Mouse (Mus musculus): Measurements from ENCODE around the gene G0s2. TPM values are rescaled to one million over a fixed set of nuclear protein-coding genes. Genes with fewer than 3 reads are reported as not detected.

G0s2 gene
- polyA plus RNA-seq, 1 experiment from 2014 or later, result 7.9 TPM

DNA sequence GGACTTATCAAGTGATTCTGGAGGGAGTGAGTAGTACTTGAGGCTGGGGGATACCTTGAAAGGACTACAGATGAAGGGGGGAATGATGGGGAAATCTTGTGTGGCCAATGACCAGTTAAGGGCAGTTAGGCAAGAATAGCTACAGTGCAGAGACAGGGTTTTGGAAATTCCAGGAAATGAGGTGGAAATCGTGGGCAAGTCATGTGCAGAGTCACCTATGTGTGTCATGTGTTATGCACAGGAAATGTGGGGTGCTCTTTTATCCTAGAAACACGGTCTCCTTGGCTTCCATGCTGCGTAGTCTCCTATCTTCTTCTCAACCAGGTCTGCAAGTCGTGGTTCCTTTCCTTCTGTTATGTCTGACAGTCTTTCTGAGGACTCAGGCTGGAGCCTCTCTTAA, 6.5 kb upstream of the G0s2 start:
- no peak for DNase-seq (ENCODE audit: low spot score, missing footprints)
- no peaks in the 10 kb centered on the region for H3K27me3 ChIP-seq (ENCODE audit: control insufficient read depth, insufficient read depth, low read length)
- WGBS, result 80% methylated on average over 4 of the region's 4 CpGs

GRCm38 (mm10) chr1:193278414-193279045, 5.5 kb upstream of the G0s2 start:
- H3K9me3 ChIP-seq (ENCODE audit: control insufficient read depth, low read length), result no peaks in the 10 kb centered on the region
- no peak overlapping the region for H3K4me3 ChIP-seq (ENCODE audit: low read depth, low read length)
- H3K4me2 ChIP-seq, result no peak overlapping the region
- DNase-seq (ENCODE audit: low spot score, missing footprints) (peak; percentile 69), ATAC-seq (ENCODE audit: low FRiP score) (no peak)
- no peaks in the 10 kb centered on the region for H3K36me3 ChIP-seq (ENCODE audit: control insufficient read depth, insufficient read depth, low read length)
- no peak overlapping the region for H3K27ac ChIP-seq (ENCODE audit: low read depth, low read length)
- WGBS, result 44% methylated on average over 6 of the region's 6 CpGs
- H3K27me3 ChIP-seq (ENCODE audit: control insufficient read depth, insufficient read depth, low read length), result no peaks in the 10 kb centered on the region
- H3K4me1 ChIP-seq (ENCODE audit: control insufficient read depth, insufficient read depth, low read length), result no peaks in the 10 kb centered on the region
- H3K9ac ChIP-seq (ENCODE audit: low read length), result no peak overlapping the region

More for the DNA sequence above, 6.5 kb upstream of the G0s2 start:
- H3K36me3 ChIP-seq (ENCODE audit: control insufficient read depth, insufficient read depth, low read length), result no peaks in the 10 kb centered on the region
- no peak for ATAC-seq (ENCODE audit: low FRiP score)
- H3K27ac ChIP-seq (ENCODE audit: low read depth, low read length), result no peak overlapping the region
- H3K9me3 ChIP-seq (ENCODE audit: control insufficient read depth, low read length), result no peaks in the 10 kb centered on the region
- no peaks in the 10 kb centered on the region for H3K4me1 ChIP-seq (ENCODE audit: control insufficient read depth, insufficient read depth, low read length)
- H3K4me3 ChIP-seq (ENCODE audit: low read depth, low read length), result no peak overlapping the region
- H3K4me2 ChIP-seq, result no peak overlapping the region
- H3K9ac ChIP-seq (ENCODE audit: low read length), result no peak overlapping the region

GRCm38 (mm10) chr1:193274407-193275071, 1.5 kb upstream of the G0s2 start:
- Histone ChIP-seq H3K4me2 (no peak overlapping the region), H3K27ac (ENCODE audit: low read depth, low read length) (no peak overlapping the region), H3K9ac (ENCODE audit: low read length) (no peak overlapping the region), H3K27me3 (ENCODE audit: control insufficient read depth, insufficient read depth, low read length) (no peaks in the 10 kb centered on the region), H3K4me1 (ENCODE audit: control insufficient read depth, insufficient read depth, low read length) (peaks cover 6% of the 10 kb centered on the region), H3K36me3 (ENCODE audit: control insufficient read depth, insufficient read depth, low read length) (no peaks in the 10 kb centered on the region), H3K4me3 (ENCODE audit: low read depth, low read length) (no peak overlapping the region), H3K9me3 (ENCODE audit: control insufficient read depth, low read length) (no peaks in the 10 kb centered on the region)
- DNase-seq (ENCODE audit: low spot score, missing footprints) (no peak), ATAC-seq (ENCODE audit: low FRiP score) (no peak)
- 85% methylated on average over 8 of the region's 8 CpGs for WGBS

DNA sequence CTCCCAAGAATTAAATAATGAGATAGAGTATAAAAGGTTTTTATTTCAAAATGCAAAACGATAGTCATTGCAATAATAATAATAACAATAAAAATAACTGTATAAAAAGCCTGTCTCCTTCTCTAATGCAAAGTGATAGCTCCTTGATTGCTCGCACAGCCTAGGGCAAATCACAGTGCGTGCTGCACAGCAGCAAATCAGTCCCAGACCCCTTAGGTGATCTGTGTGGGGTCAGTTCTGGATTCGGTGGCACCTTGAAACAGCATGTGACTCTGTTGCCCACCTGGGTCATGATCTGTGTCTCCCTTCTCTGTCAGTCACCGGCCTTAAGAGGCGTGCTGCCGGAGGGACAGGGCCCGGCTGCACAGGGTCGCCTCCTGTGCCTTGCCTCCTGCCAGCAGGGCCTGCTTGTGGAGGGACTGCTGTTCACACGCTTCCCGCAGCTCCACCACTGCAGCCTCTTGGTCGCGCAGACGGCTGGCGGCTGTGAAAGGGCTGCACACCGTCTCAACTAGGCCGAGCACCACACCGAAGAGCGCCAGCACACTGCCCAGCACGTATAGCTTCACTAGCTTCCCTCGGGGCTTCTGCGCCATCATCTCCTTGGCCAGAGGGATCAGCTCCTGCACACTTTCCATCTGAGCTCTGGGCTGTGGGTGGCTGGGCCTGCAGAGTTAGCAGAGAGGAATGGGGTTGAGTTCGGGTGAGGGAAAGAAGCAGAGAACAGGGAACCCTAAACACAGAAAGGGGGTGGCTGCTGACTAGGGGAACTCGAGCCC, 691 bp downstream of the G0s2 start:
- ATAC-seq (ENCODE audit: low FRiP score) (peak; percentile 69), DNase-seq (ENCODE audit: low spot score, missing footprints) (peak; percentile 96)
- Histone ChIP-seq H3K27ac (ENCODE audit: low read depth, low read length) (peak overlapping the region; percentile 62), H3K36me3 (ENCODE audit: control insufficient read depth, insufficient read depth, low read length) (no peaks in the 10 kb centered on the region), H3K27me3 (ENCODE audit: control insufficient read depth, insufficient read depth, low read length) (no peaks in the 10 kb centered on the region), H3K9ac (ENCODE audit: low read length) (peak overlapping the region; percentile 82), H3K4me3 (ENCODE audit: low read depth, low read length) (peak overlapping the region; percentile 38), H3K9me3 (ENCODE audit: control insufficient read depth, low read length) (no peaks in the 10 kb centered on the region), H3K4me1 (ENCODE audit: control insufficient read depth, insufficient read depth, low read length) (peaks cover 6% of the 10 kb centered on the region), H3K4me2 (peak overlapping the region; percentile 69)
- WGBS, result 10% methylated on average over 24 of the region's 24 CpGs

DNA sequence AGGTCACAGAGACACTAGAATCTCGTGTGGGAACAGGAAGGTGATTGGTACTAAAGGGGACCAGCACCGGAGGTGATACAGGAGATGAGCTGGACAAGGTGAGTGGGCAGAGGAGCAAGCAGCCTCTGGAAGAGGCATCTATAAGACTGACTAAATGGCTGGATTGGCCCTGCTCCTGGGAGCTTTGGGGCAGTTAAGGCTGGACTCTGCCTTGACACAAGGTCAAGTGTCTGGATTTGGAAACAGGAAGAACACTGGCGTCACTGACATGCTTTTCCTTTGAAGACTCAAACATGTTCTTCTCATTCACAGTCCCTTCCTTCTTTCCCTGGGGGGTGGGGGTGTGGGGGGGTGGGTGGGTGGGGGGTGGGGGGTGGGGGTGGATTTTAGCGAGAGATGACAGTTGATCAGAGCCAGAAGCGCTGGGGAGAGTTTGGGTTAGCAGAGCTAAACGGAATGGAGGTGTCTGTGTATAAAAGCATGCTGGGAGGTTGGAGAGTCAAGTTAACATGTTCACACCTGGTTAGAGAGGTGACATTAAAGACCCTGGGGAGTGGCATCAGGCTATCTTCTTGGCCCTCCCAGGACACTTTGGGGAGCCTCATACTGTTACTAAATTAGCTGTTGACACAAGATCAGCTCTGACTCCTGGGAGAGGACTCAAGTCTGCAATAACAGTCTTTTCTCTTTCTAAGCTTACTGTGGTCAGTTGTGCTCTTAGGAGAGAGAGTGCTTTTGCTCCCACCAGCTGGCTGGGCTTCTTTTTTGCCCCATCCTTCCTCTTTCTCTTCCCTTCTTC, 1.9 kb downstream of the G0s2 start:
- Histone ChIP-seq H3K27me3 (ENCODE audit: control insufficient read depth, insufficient read depth, low read length) (no peaks in the 10 kb centered on the region), H3K4me2 (no peak overlapping the region), H3K4me3 (ENCODE audit: low read depth, low read length) (no peak overlapping the region), H3K9me3 (ENCODE audit: control insufficient read depth, low read length) (no peaks in the 10 kb centered on the region), H3K4me1 (ENCODE audit: control insufficient read depth, insufficient read depth, low read length) (peaks cover 6% of the 10 kb centered on the region), H3K27ac (ENCODE audit: low read depth, low read length) (no peak overlapping the region), H3K36me3 (ENCODE audit: control insufficient read depth, insufficient read depth, low read length) (no peaks in the 10 kb centered on the region), H3K9ac (ENCODE audit: low read length) (no peak overlapping the region)
- DNase-seq (ENCODE audit: low spot score, missing footprints) (no peak), ATAC-seq (ENCODE audit: low FRiP score) (no peak)
- WGBS, result 65% methylated on average over 6 of the region's 6 CpGs

DNA sequence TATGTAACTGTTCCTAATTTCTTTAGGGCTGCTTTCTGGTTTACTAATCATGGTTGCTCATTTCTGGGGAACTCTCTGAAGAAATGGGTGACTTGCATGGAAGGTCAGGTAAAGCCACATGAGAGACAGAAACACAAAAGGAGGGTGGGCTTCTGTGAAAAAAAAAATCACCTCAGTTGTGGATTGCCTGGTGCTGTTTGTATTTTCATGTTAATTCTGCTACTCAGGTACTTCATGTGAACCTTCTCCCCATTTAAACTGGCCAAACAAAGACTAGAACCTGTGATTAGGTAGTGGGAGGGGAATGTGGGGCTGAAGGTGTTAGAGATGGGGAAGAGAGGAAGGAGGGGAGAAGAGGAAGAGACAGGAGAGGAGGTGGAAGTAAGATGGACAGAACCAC, 7.3 kb downstream of the G0s2 start:
- Histone ChIP-seq H3K4me1 (ENCODE audit: control insufficient read depth, insufficient read depth, low read length) (no peaks in the 10 kb centered on the region), H3K36me3 (ENCODE audit: control insufficient read depth, insufficient read depth, low read length) (no peaks in the 10 kb centered on the region), H3K4me2 (no peak overlapping the region), H3K9me3 (ENCODE audit: control insufficient read depth, low read length) (no peaks in the 10 kb centered on the region), H3K27me3 (ENCODE audit: control insufficient read depth, insufficient read depth, low read length) (no peaks in the 10 kb centered on the region), H3K4me3 (ENCODE audit: low read depth, low read length) (no peak overlapping the region), H3K9ac (ENCODE audit: low read length) (no peak overlapping the region), H3K27ac (ENCODE audit: low read depth, low read length) (no peak overlapping the region)
- ATAC-seq (ENCODE audit: low FRiP score), result no peak
- DNase-seq (ENCODE audit: low spot score, missing footprints), result no peak

DNA sequence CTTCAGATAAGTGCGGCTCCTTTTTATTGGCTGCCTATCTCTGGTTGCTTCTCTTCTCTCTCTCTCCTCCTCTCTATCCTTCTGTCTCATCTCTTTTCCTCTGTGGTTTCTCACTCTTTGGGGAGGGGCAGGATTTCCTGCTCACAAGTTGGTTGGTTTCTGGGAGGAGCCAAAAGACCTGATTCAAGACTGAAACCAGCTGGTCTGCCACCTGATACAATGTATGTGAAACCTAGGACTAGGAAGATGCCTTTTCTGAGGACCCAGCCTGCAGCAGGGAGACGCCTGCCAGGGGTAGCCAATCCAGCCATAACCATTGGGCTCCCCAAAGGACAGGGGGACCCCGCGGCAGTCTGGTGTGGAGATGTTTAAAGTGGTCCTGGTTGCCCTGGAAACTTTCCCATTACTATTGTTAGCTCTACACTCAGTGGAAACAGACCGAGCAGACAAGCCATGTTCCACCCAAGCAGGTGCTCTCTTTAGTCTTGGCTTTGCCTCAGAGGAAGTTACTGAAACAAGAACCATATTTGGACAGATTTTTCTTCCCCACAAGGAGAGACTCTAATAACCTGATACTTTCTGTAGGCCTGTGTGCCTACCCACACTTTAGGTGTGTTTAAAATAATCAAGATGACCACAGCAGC, 8.9 kb downstream of the G0s2 start, which contains the start of gene Hsd11b1:
Gene Hsd11b1 (minus strand): TSS at position 121 of the 644 bp plus-strand sequence.
- Histone ChIP-seq H3K9me3 (ENCODE audit: control insufficient read depth, low read length) (no peaks in the 10 kb centered on the region), H3K9ac (ENCODE audit: low read length) (no peak within 1 kb of the TSS), H3K27me3 (ENCODE audit: control insufficient read depth, insufficient read depth, low read length) (no peaks in the 10 kb centered on the region), H3K4me1 (ENCODE audit: control insufficient read depth, insufficient read depth, low read length) (no peaks in the 10 kb centered on the region), H3K4me2 (no peak within 1 kb of the TSS), H3K4me3 (ENCODE audit: low read depth, low read length) (no peak within 1 kb of the TSS), H3K36me3 (ENCODE audit: control insufficient read depth, insufficient read depth, low read length) (no peaks in the 10 kb centered on the region), H3K27ac (ENCODE audit: low read depth, low read length) (no peak within 1 kb of the TSS)
- 71% methylated on average over 5 of the region's 5 CpGs for WGBS
- ATAC-seq (ENCODE audit: low FRiP score) (no peak), DNase-seq (ENCODE audit: low spot score, missing footprints) (no peak)

DNA sequence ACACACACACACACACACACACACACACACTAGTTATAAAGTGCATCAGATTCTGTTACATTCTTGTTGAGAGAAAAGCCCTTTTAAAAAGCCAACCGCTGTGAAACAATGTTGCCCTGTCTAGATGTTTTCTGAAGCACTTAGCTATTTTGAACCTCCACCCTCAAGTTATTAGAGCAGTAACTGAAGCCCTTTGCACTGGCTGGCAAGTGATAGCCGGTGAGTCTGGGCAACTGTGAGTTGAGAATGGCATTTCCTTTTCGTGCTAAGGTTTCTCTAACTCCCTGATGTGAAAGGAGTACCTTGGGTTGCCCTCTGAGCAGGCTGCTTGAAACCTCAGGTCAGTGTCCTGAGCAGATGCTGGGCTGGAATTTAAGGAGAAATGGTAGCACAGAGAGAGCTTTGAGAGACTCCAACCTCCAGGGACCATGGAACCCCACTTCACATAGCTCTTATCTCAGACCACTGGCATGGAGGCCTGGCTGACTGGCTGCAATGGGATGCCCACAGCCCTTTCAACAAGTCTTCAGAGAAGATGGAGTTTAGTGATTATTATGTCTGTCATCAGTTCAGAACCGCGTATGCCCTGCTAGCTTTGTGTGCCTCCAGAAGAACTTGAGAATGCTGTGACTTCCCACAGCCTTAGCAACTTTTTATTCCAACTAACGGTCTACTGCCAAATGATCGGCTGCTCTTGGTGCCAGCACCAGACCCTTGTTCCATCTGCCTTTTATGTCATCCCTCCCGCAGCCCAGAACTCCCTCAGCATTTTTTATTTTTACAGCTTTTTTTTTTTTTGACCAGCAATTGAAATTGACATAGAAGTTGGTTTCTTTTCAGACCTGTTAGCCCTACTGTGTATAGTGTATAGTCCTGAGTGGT, 9.8 kb downstream of the G0s2 start:
- Histone ChIP-seq H3K4me1 (ENCODE audit: control insufficient read depth, insufficient read depth, low read length) (no peaks in the 10 kb centered on the region), H3K27ac (ENCODE audit: low read depth, low read length) (no peak overlapping the region), H3K9me3 (ENCODE audit: control insufficient read depth, low read length) (no peaks in the 10 kb centered on the region), H3K27me3 (ENCODE audit: control insufficient read depth, insufficient read depth, low read length) (no peaks in the 10 kb centered on the region), H3K36me3 (ENCODE audit: control insufficient read depth, insufficient read depth, low read length) (no peaks in the 10 kb centered on the region), H3K4me2 (no peak overlapping the region), H3K9ac (ENCODE audit: low read length) (no peak overlapping the region), H3K4me3 (ENCODE audit: low read depth, low read length) (no peak overlapping the region)
- WGBS, result 81% methylated on average over 8 of the region's 8 CpGs
- no peak for ATAC-seq (ENCODE audit: low FRiP score)
- DNase-seq (ENCODE audit: low spot score, missing footprints), result no peak
